Mouse (Mus musculus) forebrain, embryonic 14.5 days (tissue): ENCODE measurements around the gene Hoxd1. TPM values are rescaled to one million over a fixed set of nuclear protein-coding genes. Genes with fewer than 3 reads are reported as not detected.

Experiments used
- ATAC-seq: fragments of 200-750 bp; cut with Nextera tagmentation; 2 replicates; pipeline ENCODE4 v1.8.0; 2017; ENCODE audit warnings: mild to moderate bottlenecking, moderate library complexity
- DNase-seq: peaks from one replicate; pipeline ENCODE4 v3.0.0-alpha.2; 2015; ENCODE audit warnings: low spot score
- H3K27ac ChIP-seq: fragments of 300-500 bp; sonication (generic); 2 replicates; pipeline ENCODE4 v1.5.1; 2014; ENCODE audit warnings: low read depth, mild to moderate bottlenecking, control low read depth, low read length, moderate library complexity
- H3K27me3 ChIP-seq: fragments of 300-500 bp; sonication (generic); replicated peaks from 2 replicates; pipeline ENCODE4 v1.6.1; 2014; ENCODE audit warnings: low read length, control low read depth, mixed read lengths; ENCODE audit not compliant: control insufficient read depth, insufficient read depth
- H3K36me3 ChIP-seq: fragments of 300-500 bp; sonication (generic); 2 replicates; pipeline ENCODE4 v1.6.1; 2014; ENCODE audit warnings: low read length, control low read depth; ENCODE audit not compliant: control insufficient read depth, insufficient read depth
- H3K4me1 ChIP-seq: fragments of 300-500 bp; sonication (generic); 2 replicates; pipeline ENCODE4 v1.6.1; 2014; ENCODE audit warnings: antibody characterized with exemption, low read length, control low read depth; ENCODE audit not compliant: control insufficient read depth, insufficient read depth
- H3K4me2 ChIP-seq: fragments of 300-500 bp; sonication (generic); 2 replicates; pipeline ENCODE4 v1.6.1; 2014; ENCODE audit warnings: mild to moderate bottlenecking, control low read depth, low read length
- H3K4me3 ChIP-seq: fragments of 300-500 bp; sonication (generic); 2 replicates; pipeline ENCODE4 v1.5.1; 2014; ENCODE audit warnings: low read depth, low read length, control low read depth
- H3K9ac ChIP-seq: fragments of 300-500 bp; sonication (generic); 2 replicates; pipeline ENCODE4 v1.6.1; 2014; ENCODE audit warnings: mild to moderate bottlenecking, low read length, control low read depth, moderate library complexity
- H3K9me3 ChIP-seq: fragments of 300-500 bp; sonication (generic); replicated peaks from 2 replicates; pipeline ENCODE4 v1.6.1; 2016; ENCODE audit warnings: low read length, control low read depth, mixed read lengths; ENCODE audit not compliant: control insufficient read depth
- WGBS: fragments of 180-500 bp; shearing (Covaris S2); extraction: QIAGEN DNeasy Blood & Tissue Kit; methylation state at CpG from one replicate; pipeline ENCODE4 v1.1.7; 2014; 5-methylcytosine and 5-hydroxymethylcytosine counted together
- polyA plus RNA-seq: library from polyadenylated mRNA; unstranded; fragments of >200 nt; fragmentation: Nextera tagmentation; extraction: Ambion mirVana; gene quantifications from 2 replicates; pipeline ENCODE4 v1.2.1, GENCODE M21; 2014

Hoxd1 gene
- polyA plus RNA-seq, 1 experiment from 2014 or later, result not detected

GRCm38 (mm10) chr2:74752431-74753174 lies 10.2 kb upstream of the Hoxd1 start:
- Histone ChIP-seq H3K9me3 (no peaks in the 10 kb centered on the region), H3K27ac (no peak overlapping the region), H3K27me3 (peaks cover 95% of the 10 kb centered on the region), H3K9ac (no peak overlapping the region), H3K36me3 (no peaks in the 10 kb centered on the region), H3K4me2 (peak overlapping the region; percentile 33), H3K4me3 (0 out of 2 replicates have a peak overlapping the region, but pooled peaks have one; percentile 1), H3K4me1 (peaks cover 8% of the 10 kb centered on the region; the same call in 1 of the 2 replicates)
- 1% methylated on average over 45 of the region's 45 CpGs for WGBS
- no peak for DNase-seq
- ATAC-seq, result no peak

- peaks cover 8% of the 10 kb centered on the region; the same call in 1 of the 2 replicates for H3K4me1 ChIP-seq
- WGBS, result under 1% methylated on average over 24 of the region's 25 CpGs
- DNase-seq (no peak), ATAC-seq (no peak)
- no peak overlapping the region for H3K27ac ChIP-seq
- no peak overlapping the region for H3K4me2 ChIP-seq
- H3K9me3 ChIP-seq, result no peaks in the 10 kb centered on the region
- H3K4me3 ChIP-seq, result 0 out of 2 replicates have a peak overlapping the region, but pooled peaks have one; percentile 1
- peaks cover 96% of the 10 kb centered on the region for H3K27me3 ChIP-seq
- no peak overlapping the region for H3K9ac ChIP-seq
- H3K36me3 ChIP-seq, result no peaks in the 10 kb centered on the region
Measured at GRCm38 (mm10) chr2:74753175-74753523, 9.6 kb upstream of the Hoxd1 start.

GRCm38 (mm10) chr2:74753711-74754110 lies 9.1 kb upstream of the Hoxd1 start:
- no peak for ATAC-seq
- no peak for DNase-seq
- Histone ChIP-seq H3K4me1 (peaks cover 8% of the 10 kb centered on the region; the same call in 1 of the 2 replicates), H3K9me3 (no peaks in the 10 kb centered on the region), H3K36me3 (no peaks in the 10 kb centered on the region), H3K4me3 (no peak overlapping the region), H3K27ac (no peak overlapping the region), H3K27me3 (peaks cover 95% of the 10 kb centered on the region), H3K9ac (no peak overlapping the region), H3K4me2 (no peak overlapping the region)
- WGBS, result 9% methylated on average over 5 of the region's 5 CpGs

- Histone ChIP-seq H3K4me1 (peaks cover 5% of the 10 kb centered on the region; the same call in 1 of the 2 replicates), H3K36me3 (no peaks in the 10 kb centered on the region), H3K27me3 (peaks cover 82% of the 10 kb centered on the region), H3K9ac (no peak overlapping the region), H3K4me3 (no peak overlapping the region), H3K27ac (no peak overlapping the region), H3K9me3 (no peaks in the 10 kb centered on the region), H3K4me2 (no peak overlapping the region)
- 0% methylated on average over 1 of the region's 1 CpGs for WGBS
- DNase-seq (no peak), ATAC-seq (no peak)
Measured at GRCm38 (mm10) chr2:74760146-74760545, 2.6 kb upstream of the Hoxd1 start.

- DNase-seq, result no peak
- Histone ChIP-seq H3K36me3 (no peaks in the 10 kb centered on the region), H3K27ac (no peak overlapping the region), H3K9ac (no peak overlapping the region), H3K4me3 (no peak overlapping the region), H3K4me2 (no peak overlapping the region), H3K4me1 (peaks cover 5% of the 10 kb centered on the region; the same call in 1 of the 2 replicates), H3K27me3 (peaks cover 80% of the 10 kb centered on the region), H3K9me3 (no peaks in the 10 kb centered on the region)
- 5% methylated on average over 13 of the region's 13 CpGs for WGBS
- ATAC-seq, result no peak
Measured at GRCm38 (mm10) chr2:74761941-74762340, 839 bp upstream of the Hoxd1 start.

- Histone ChIP-seq H3K4me1 (peaks cover 5% of the 10 kb centered on the region; the same call in 1 of the 2 replicates), H3K36me3 (no peaks in the 10 kb centered on the region), H3K27me3 (peaks cover 71% of the 10 kb centered on the region), H3K4me2 (peak overlapping the region; percentile 80), H3K9ac (peak overlapping the region; percentile 25; the same call in 1 of the 2 replicates), H3K4me3 (peak overlapping the region; percentile 43), H3K9me3 (no peaks in the 10 kb centered on the region), H3K27ac (no peak overlapping the region)
- ATAC-seq (peak; percentile 26; the same call in 1 of the 2 replicates), DNase-seq (no peak)
- WGBS, result 2% methylated on average over 51 of the region's 53 CpGs
Measured at GRCm38 (mm10) chr2:74763245-74763735, 510 bp downstream of the Hoxd1 start.

GRCm38 (mm10) chr2:74763976-74764375 lies 1.2 kb downstream of the Hoxd1 start:
- no peaks in the 10 kb centered on the region for H3K36me3 ChIP-seq
- H3K9me3 ChIP-seq, result no peaks in the 10 kb centered on the region
- H3K4me2 ChIP-seq, result no peak overlapping the region
- DNase-seq (no peak), ATAC-seq (no peak)
- H3K9ac ChIP-seq, result no peak overlapping the region
- 51% methylated on average over 10 of the region's 10 CpGs for WGBS
- no peak overlapping the region for H3K27ac ChIP-seq
- H3K4me1 ChIP-seq, result peaks cover 5% of the 10 kb centered on the region; the same call in 1 of the 2 replicates
- no peak overlapping the region for H3K4me3 ChIP-seq
- H3K27me3 ChIP-seq, result peaks cover 72% of the 10 kb centered on the region

GRCm38 (mm10) chr2:74774359-74774758 lies 11.6 kb downstream of the Hoxd1 start:
- H3K27ac ChIP-seq, result no peak overlapping the region
- H3K4me3 ChIP-seq, result no peak overlapping the region
- no peaks in the 10 kb centered on the region for H3K4me1 ChIP-seq
- no peak for DNase-seq
- no peak for ATAC-seq
- H3K4me2 ChIP-seq, result no peak overlapping the region
- H3K27me3 ChIP-seq, result no peaks in the 10 kb centered on the region
- H3K9me3 ChIP-seq, result no peaks in the 10 kb centered on the region
- 92% methylated on average over 2 of the region's 2 CpGs for WGBS
- no peak overlapping the region for H3K9ac ChIP-seq
- no peaks in the 10 kb centered on the region for H3K36me3 ChIP-seq
